Mouse (Mus musculus) layer of hippocampus, adult 11-12 months (tissue): ENCODE measurements at regions not wholly inside any gene's neighbourhood (a gene's known extent, or its start where the extent isn't known, plus 50 kb on each side); places are given as distances from the start of the nearest gene placed in this dataset.

Experiments
- DNase-seq: peaks from one replicate; pipeline ENCODE4 v3.0.0; 2022; ENCODE audit warnings: low spot score

GRCm38 (mm10) chr11:23996250-23996649, 78.6 kb downstream of the A830031A19Rik start:
- DNase-seq: no peak

GRCm38 (mm10) chr11:23994160-23994559, 80.7 kb downstream of the A830031A19Rik start:
- DNase-seq: no peak

- no peak for DNase-seq
These were observed 87.1 kb downstream of the A830031A19Rik start for GRCm38 (mm10) chr11:23987532-23988450.

- DNase-seq: no peak
These were observed 89.6 kb downstream of the A830031A19Rik start for GRCm38 (mm10) chr11:23985231-23985630.

- peak; percentile 81 for DNase-seq
These were observed 84.3 kb upstream of the Papolg start for GRCm38 (mm10) chr11:23979332-23979731.

GRCm38 (mm10) chr11:23978300-23978699, 83.2 kb upstream of the Papolg start:
- no peak for DNase-seq

- peak; percentile 64 for DNase-seq
These were observed 82.0 kb upstream of the Papolg start for GRCm38 (mm10) chr11:23977096-23977495.

- DNase-seq: no peak
These were observed 59.3 kb upstream of the Papolg start for GRCm38 (mm10) chr11:23954323-23954722.

- DNase-seq: no peak
These were observed 50.9 kb upstream of the Papolg start for GRCm38 (mm10) chr11:23945966-23946365.
